Mouse (Mus musculus): ENCODE results near the gene Olfr876. TPM values are rescaled to one million over a fixed set of nuclear protein-coding genes. Genes with fewer than 3 reads are reported as not detected.

Gene Olfr876
- polyA plus RNA-seq, 1 experiment from 2014 or later, result not detected

GRCm38 (mm10) chr9:37814696-37815095 is 11.9 kb downstream of the Olfr876 start:
- WGBS, result 81% methylated on average over 3 of the region's 3 CpGs
- no peak for ATAC-seq (ENCODE audit: insufficient number of reproducible peaks, insufficient read depth, low FRiP score, low TSS enrichment)
- no peaks in the 10 kb centered on the region for H3K4me1 ChIP-seq
- no peaks in the 10 kb centered on the region for H3K27me3 ChIP-seq
- H3K4me3 ChIP-seq, result no peak overlapping the region
- H3K27ac ChIP-seq, result no peak overlapping the region
- no peaks in the 10 kb centered on the region for H3K36me3 ChIP-seq
- no peak overlapping the region for H3K9ac ChIP-seq
- H3K4me2 ChIP-seq (replicated peaks), result no peak overlapping the region
- H3K9me3 ChIP-seq, result no peaks in the 10 kb centered on the region

GRCm38 (mm10) chr9:37829881-37830280 is 27.1 kb downstream of the Olfr876 start:
- H3K9me3 ChIP-seq, result no peaks in the 10 kb centered on the region
- H3K4me2 ChIP-seq (replicated peaks), result no peak overlapping the region
- H3K36me3 ChIP-seq, result no peaks in the 10 kb centered on the region
- H3K27ac ChIP-seq, result no peak overlapping the region
- no peaks in the 10 kb centered on the region for H3K27me3 ChIP-seq
- H3K4me3 ChIP-seq, result no peak overlapping the region
- ATAC-seq (ENCODE audit: insufficient number of reproducible peaks, insufficient read depth, low FRiP score, low TSS enrichment), result no peak
- no peaks in the 10 kb centered on the region for H3K4me1 ChIP-seq
- H3K9ac ChIP-seq, result no peak overlapping the region

GRCm38 (mm10) chr9:37833341-37833740 is 30.5 kb downstream of the Olfr876 start:
- H3K27ac ChIP-seq, result no peak overlapping the region
- H3K36me3 ChIP-seq, result no peaks in the 10 kb centered on the region
- H3K4me3 ChIP-seq, result no peak overlapping the region
- no peaks in the 10 kb centered on the region for H3K4me1 ChIP-seq
- no peak for ATAC-seq (ENCODE audit: insufficient number of reproducible peaks, insufficient read depth, low FRiP score, low TSS enrichment)
- no peaks in the 10 kb centered on the region for H3K27me3 ChIP-seq
- H3K4me2 ChIP-seq (replicated peaks), result no peak overlapping the region
- H3K9ac ChIP-seq, result no peak overlapping the region
- 87% methylated on average over 1 of the region's 1 CpGs for WGBS
- H3K9me3 ChIP-seq, result no peaks in the 10 kb centered on the region

GRCm38 (mm10) chr9:37849267-37849666 is 46.4 kb downstream of the Olfr876 start:
- H3K27me3 ChIP-seq, result no peaks in the 10 kb centered on the region
- H3K9me3 ChIP-seq, result no peaks in the 10 kb centered on the region
- no peak overlapping the region for H3K27ac ChIP-seq
- no peak for ATAC-seq (ENCODE audit: insufficient number of reproducible peaks, insufficient read depth, low FRiP score, low TSS enrichment)
- H3K36me3 ChIP-seq, result no peaks in the 10 kb centered on the region
- no peak overlapping the region for H3K9ac ChIP-seq
- H3K4me1 ChIP-seq, result no peaks in the 10 kb centered on the region
- 81% methylated on average over 2 of the region's 2 CpGs for WGBS
- H3K4me2 ChIP-seq (replicated peaks), result no peak overlapping the region
- no peak overlapping the region for H3K4me3 ChIP-seq

- Histone ChIP-seq H3K27ac (no peak within 1 kb of the TSS), H3K4me2 (replicated peaks) (no peak within 1 kb of the TSS), H3K4me1 (no peaks in the 10 kb centered on the region), H3K4me3 (no peak within 1 kb of the TSS), H3K36me3 (no peaks in the 10 kb centered on the region), H3K9ac (no peak within 1 kb of the TSS), H3K27me3 (no peaks in the 10 kb centered on the region), H3K9me3 (no peaks in the 10 kb centered on the region)
- 79% methylated on average over 4 of the region's 4 CpGs for WGBS
- no peak for ATAC-seq (ENCODE audit: insufficient number of reproducible peaks, insufficient read depth, low FRiP score, low TSS enrichment)
These were observed 51.1 kb downstream of the Olfr876 start, which contains the start of gene Olfr877 for GRCm38 (mm10) chr9:37853969-37854368. Gene Olfr877 (plus strand): TSS chr9:37854269.

Other genes starting within 250 kb of the Olfr876 start
- 7.3 and 7.8 TPM in 2 replicates for gene Siae, start 247.3 kb upstream of the Olfr876 start, polyA plus RNA-seq (2016; fragmentation: Nextera tagmentation; extraction: Ambion mirVana)
- gene Spa17, start 189.3 kb upstream of the Olfr876 start, polyA plus RNA-seq (2016; fragmentation: Nextera tagmentation; extraction: Ambion mirVana), result 8.3 and 10.0 TPM in 2 replicates
- gene Tbrg1, start 145.7 kb upstream of the Olfr876 start, polyA plus RNA-seq (2016; fragmentation: Nextera tagmentation; extraction: Ambion mirVana), result 154 and 157 TPM in 2 replicates
- 2.4 and 2.6 TPM in 2 replicates for gene Panx3, start 133.8 kb upstream of the Olfr876 start, polyA plus RNA-seq (2016; fragmentation: Nextera tagmentation; extraction: Ambion mirVana)
- gene Olfr160, start 86.8 kb upstream of the Olfr876 start, polyA plus RNA-seq (2016; fragmentation: Nextera tagmentation; extraction: Ambion mirVana), result not detected in 2 replicates
- not detected in 2 replicates for gene Olfr874, start 57.9 kb upstream of the Olfr876 start, polyA plus RNA-seq (2016; fragmentation: Nextera tagmentation; extraction: Ambion mirVana)
- not detected in 2 replicates for gene Olfr875, start 31.2 kb upstream of the Olfr876 start, polyA plus RNA-seq (2016; fragmentation: Nextera tagmentation; extraction: Ambion mirVana)
- gene Olfr877, start 51.2 kb downstream of the Olfr876 start, polyA plus RNA-seq (2016; fragmentation: Nextera tagmentation; extraction: Ambion mirVana), result not detected in 2 replicates
- not detected in 2 replicates for gene Olfr145, start 93.7 kb downstream of the Olfr876 start, polyA plus RNA-seq (2016; fragmentation: Nextera tagmentation; extraction: Ambion mirVana)
- not detected in 2 replicates for gene Olfr878, start 114.8 kb downstream of the Olfr876 start, polyA plus RNA-seq (2016; fragmentation: Nextera tagmentation; extraction: Ambion mirVana)
- gene Olfr881, start 188.8 kb downstream of the Olfr876 start, polyA plus RNA-seq (2016; fragmentation: Nextera tagmentation; extraction: Ambion mirVana), result not detected in 2 replicates
- not detected in 2 replicates for gene Olfr883, start 222.8 kb downstream of the Olfr876 start, polyA plus RNA-seq (2016; fragmentation: Nextera tagmentation; extraction: Ambion mirVana)
- not detected in 2 replicates for gene Olfr884, start 243.5 kb downstream of the Olfr876 start, polyA plus RNA-seq (2016; fragmentation: Nextera tagmentation; extraction: Ambion mirVana)